18 mouse cellular contexts compared by ENCODE assay signal in genomic region chr17:86508212-86508490, GRCm38 (mm10). TPM values are rescaled to one million over a fixed set of nuclear protein-coding genes. Genes with fewer than 3 reads are reported as not detected.
"Had no signal": no experiment of that assay in that cellular context is flagged by ENCODE, and none has a peak within 500 bp of the region (broad histone marks: within the 10 kb centered on the region; RNA-seq: fewer than 3 reads in every experiment).

No protein-coding gene starts in this region.

- H3K4me2 ChIP-seq: liver, embryonic 15.5 days; lung, embryonic 14.5 days; midbrain, embryonic 12.5 days; neural tube, embryonic 13.5 days; neural tube, embryonic 15.5 days had no signal

- H3K9ac ChIP-seq: liver, embryonic 15.5 days; liver, postnatal 0 days; lung, embryonic 14.5 days; midbrain, embryonic 12.5 days; neural tube, embryonic 13.5 days; neural tube, embryonic 15.5 days had no signal

- DNase-seq: liver, postnatal 0 days; right cerebral cortex, adult 18-20 months; right cerebral cortex, postnatal 25 days; right cerebral cortex, postnatal 4 days; spleen, adult 18-20 months; thymus, adult 18-20 months; thymus, postnatal 14 days; thymus, postnatal 4 days had no signal

- H3K27me3 ChIP-seq: liver, embryonic 15.5 days; midbrain, embryonic 12.5 days; neural tube, embryonic 13.5 days; neural tube, embryonic 15.5 days had no signal

- H3K9me3 ChIP-seq: liver, embryonic 15.5 days; megakaryocyte, embryonic 14.5 days; midbrain, embryonic 12.5 days; neural tube, embryonic 13.5 days; neural tube, embryonic 15.5 days had no signal

- H3K27ac ChIP-seq: liver, embryonic 15.5 days; macrophage; midbrain, embryonic 12.5 days; neural tube, embryonic 13.5 days; neural tube, embryonic 15.5 days had no signal

- H3K4me3 ChIP-seq: liver, embryonic 15.5 days; megakaryocyte, embryonic 14.5 days; midbrain, embryonic 12.5 days; myocyte; neural tube, embryonic 13.5 days; neural tube, embryonic 15.5 days had no signal

- H3K36me3 ChIP-seq: liver, embryonic 15.5 days; midbrain, embryonic 12.5 days; neural tube, embryonic 13.5 days had no signal

- ATAC-seq: liver, postnatal 0 days; midbrain, embryonic 16.5 days had no signal

- H3K4me1 ChIP-seq: midbrain, embryonic 12.5 days; neural tube, embryonic 15.5 days had no signal

RNA-seq across cellular contexts. Expression of gene Gm10309, which starts 3.1 kb away (rescaled TPM):
- total RNA-seq: megakaryocyte progenitor cell, adult 5-6 weeks had no signal
- polyA plus RNA-seq: liver, embryonic 15.5 days; macrophage had no signal
